Mouse (Mus musculus) heart, postnatal 0 days (tissue): ENCODE results near the gene Rex1bd.

Experiments used
- CTCF ChIP-seq: IDR thresholded peaks from 2 replicates; pipeline ENCODE4 v1.5.1; 2016; ENCODE audit warnings: antibody characterized with exemption, control low read depth, low read depth
- EP300 ChIP-seq: IDR thresholded peaks from 2 replicates; pipeline ENCODE4 v1.6.1; 2016; ENCODE audit warnings: antibody characterized with exemption, low read depth

GRCm38 (mm10) chr8:70482943-70483342, 23.6 kb downstream of the Rex1bd start:
- TF ChIP-seq EP300 (no peak), CTCF (no peak)
